Mouse (Mus musculus) colon, adult 2 months (tissue): ENCODE data around the gene Il12b. TPM values are rescaled to one million over a fixed set of nuclear protein-coding genes. Genes with fewer than 3 reads are reported as not detected.

Experiments
- polyA plus RNA-seq: library from polyadenylated mRNA; depleted of rRNA; stranded (reverse); fragments of >200 nt; gene quantifications from 2 replicates; pipeline ENCODE4 v1.2.3, GENCODE M21; 2012; rRNA removed

Il12b gene
- polyA plus RNA-seq = 0.06 TPM in 1 of 2 replicates, not detected in the other

DNA sequence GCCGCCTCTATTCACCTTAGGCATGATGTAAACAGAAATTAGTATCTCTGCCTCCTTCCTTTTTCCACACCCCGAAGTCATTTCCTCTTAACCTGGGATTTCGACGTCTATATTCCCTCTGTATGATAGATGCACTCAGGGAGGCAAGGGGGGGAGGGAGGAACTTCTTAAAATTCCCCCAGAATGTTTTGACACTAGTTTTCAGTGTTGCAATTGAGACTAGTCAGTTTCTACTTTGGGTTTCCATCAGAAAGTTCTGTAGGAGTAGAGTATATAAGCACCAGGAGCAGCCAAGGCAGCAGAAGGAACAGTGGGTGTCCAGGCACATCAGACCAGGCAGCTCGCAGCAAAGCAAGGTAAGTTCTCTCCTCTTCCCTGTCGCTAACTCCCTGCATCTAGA is at the start of gene Il12b:
Gene Il12b (plus strand): TSS at position 301 of the 400 bp plus-strand sequence.

Other genes with a start within 250 kb of the Il12b start
- gene Ublcp1, start 70.4 kb downstream of the Il12b start, polyA plus RNA-seq = 4.9 and 6.2 TPM in 2 replicates
- gene Rnf145, start 118.9 kb downstream of the Il12b start, polyA plus RNA-seq = 132 and 185 TPM in 2 replicates
- gene Ebf1, start 217.3 kb downstream of the Il12b start, polyA plus RNA-seq = 3.5 and 4.3 TPM in 2 replicates